Mouse (Mus musculus): ENCODE measurements at regions not wholly inside any gene's neighbourhood (a gene's known extent, or its start where the extent isn't known, plus 50 kb on each side); places are given as distances from the start of the nearest gene placed in this dataset.

- Histone ChIP-seq H3K27me3 (replicated peaks) (0 out of 2 replicates have a peak, but pooled peaks cover 11% of the 10 kb centered on the region), H3K4me2 (peak overlapping the region; percentile 77), H3K4me1 (replicated peaks) (no peaks in the 10 kb centered on the region), H3K9ac (peak overlapping the region; percentile 52; the same call in 1 of the 2 replicates), H3K4me3 (peak overlapping the region; percentile 50), H3K27ac (ENCODE audit: poor library complexity, severe bottlenecking) (no peak overlapping the region), H3K9me3 (replicated peaks) (no peaks in the 10 kb centered on the region), H3K36me3 (no peaks in the 10 kb centered on the region)
- 1% methylated on average over 13 of the region's 13 CpGs for WGBS
- no peak for ATAC-seq (ENCODE audit: insufficient number of reproducible peaks, low FRiP score)
Observed at GRCm38 (mm10) chr9:99800076-99800475, 75.9 kb downstream of the Sox14 start.

- Histone ChIP-seq H3K9ac (peak overlapping the region; percentile 52), H3K4me2 (peak overlapping the region; percentile 77), H3K36me3 (no peaks in the 10 kb centered on the region), H3K9me3 (replicated peaks) (no peaks in the 10 kb centered on the region), H3K27me3 (replicated peaks) (0 out of 2 replicates have a peak, but pooled peaks cover 11% of the 10 kb centered on the region), H3K4me1 (replicated peaks) (no peaks in the 10 kb centered on the region), H3K4me3 (peak overlapping the region; percentile 50), H3K27ac (ENCODE audit: poor library complexity, severe bottlenecking) (no peak overlapping the region)
- ATAC-seq (ENCODE audit: insufficient number of reproducible peaks, low FRiP score) = no peak
- 2% methylated on average over 16 of the region's 16 CpGs for WGBS
Observed at GRCm38 (mm10) chr9:99799387-99800021, 76.5 kb downstream of the Sox14 start.

- peaks cover 11% of the 10 kb centered on the region; the same call in 1 of the 2 replicates for H3K27me3 ChIP-seq (replicated peaks)
- H3K27ac ChIP-seq (ENCODE audit: poor library complexity, severe bottlenecking) = no peak overlapping the region
- H3K4me3 ChIP-seq = no peak overlapping the region
- no peaks in the 10 kb centered on the region for H3K36me3 ChIP-seq
- H3K9me3 ChIP-seq (replicated peaks) = no peaks in the 10 kb centered on the region
- no peak overlapping the region for H3K4me2 ChIP-seq
- no peak overlapping the region for H3K9ac ChIP-seq
- no peak for ATAC-seq (ENCODE audit: insufficient number of reproducible peaks, low FRiP score)
- no peaks in the 10 kb centered on the region for H3K4me1 ChIP-seq (replicated peaks)
- 68% methylated on average over 9 of the region's 9 CpGs for WGBS
Observed at GRCm38 (mm10) chr9:99797066-99797770, 78.8 kb downstream of the Sox14 start.

- ATAC-seq (ENCODE audit: insufficient number of reproducible peaks, low FRiP score) = no peak
- Histone ChIP-seq H3K4me3 (no peak overlapping the region), H3K9ac (no peak overlapping the region), H3K27me3 (replicated peaks) (peaks cover 10% of the 10 kb centered on the region; the same call in 1 of the 2 replicates), H3K27ac (ENCODE audit: poor library complexity, severe bottlenecking) (no peak overlapping the region), H3K4me1 (replicated peaks) (no peaks in the 10 kb centered on the region), H3K9me3 (replicated peaks) (no peaks in the 10 kb centered on the region), H3K4me2 (no peak overlapping the region), H3K36me3 (no peaks in the 10 kb centered on the region)
- WGBS = 84% methylated on average over 7 of the region's 7 CpGs
Observed at GRCm38 (mm10) chr9:99792700-99793099, 75.6 kb upstream of the Cldn18 start.

- no peak for ATAC-seq (ENCODE audit: insufficient number of reproducible peaks, low FRiP score)
- no peaks in the 10 kb centered on the region for H3K4me1 ChIP-seq (replicated peaks)
- no peaks in the 10 kb centered on the region for H3K36me3 ChIP-seq
- H3K27ac ChIP-seq (ENCODE audit: poor library complexity, severe bottlenecking) = no peak overlapping the region
- WGBS = 64% methylated on average over 7 of the region's 7 CpGs
- H3K9ac ChIP-seq = no peak overlapping the region
- no peak overlapping the region for H3K4me3 ChIP-seq
- H3K4me2 ChIP-seq = no peak overlapping the region
- no peaks in the 10 kb centered on the region for H3K9me3 ChIP-seq (replicated peaks)
- 0 out of 2 replicates have a peak, but pooled peaks cover 2% of the 10 kb centered on the region for H3K27me3 ChIP-seq (replicated peaks)
Observed at GRCm38 (mm10) chr9:99786864-99787263, 69.8 kb upstream of the Cldn18 start.

GRCm38 (mm10) chr9:99783156-99783555 is 66.1 kb upstream of the Cldn18 start:
- H3K4me1 ChIP-seq (replicated peaks) = no peaks in the 10 kb centered on the region
- no peak overlapping the region for H3K27ac ChIP-seq (ENCODE audit: poor library complexity, severe bottlenecking)
- H3K4me3 ChIP-seq = no peak overlapping the region
- no peaks in the 10 kb centered on the region for H3K36me3 ChIP-seq
- no peak for ATAC-seq (ENCODE audit: insufficient number of reproducible peaks, low FRiP score)
- no peak overlapping the region for H3K4me2 ChIP-seq
- H3K27me3 ChIP-seq (replicated peaks) = no peaks in the 10 kb centered on the region
- no peak overlapping the region for H3K9ac ChIP-seq
- WGBS = 73% methylated on average over 2 of the region's 2 CpGs
- H3K9me3 ChIP-seq (replicated peaks) = no peaks in the 10 kb centered on the region

- Histone ChIP-seq H3K4me1 (replicated peaks) (no peaks in the 10 kb centered on the region), H3K4me2 (no peak overlapping the region), H3K27ac (ENCODE audit: poor library complexity, severe bottlenecking) (no peak overlapping the region), H3K9me3 (replicated peaks) (no peaks in the 10 kb centered on the region), H3K36me3 (no peaks in the 10 kb centered on the region), H3K9ac (no peak overlapping the region), H3K4me3 (no peak overlapping the region), H3K27me3 (replicated peaks) (no peaks in the 10 kb centered on the region)
- no peak for ATAC-seq (ENCODE audit: insufficient number of reproducible peaks, low FRiP score)
- 64% methylated on average over 7 of the region's 7 CpGs for WGBS
Observed at GRCm38 (mm10) chr9:99782364-99783119, 65.5 kb upstream of the Cldn18 start.

- Histone ChIP-seq H3K4me1 (replicated peaks) (no peaks in the 10 kb centered on the region), H3K36me3 (no peaks in the 10 kb centered on the region), H3K9me3 (replicated peaks) (no peaks in the 10 kb centered on the region), H3K4me3 (no peak overlapping the region), H3K27me3 (replicated peaks) (no peaks in the 10 kb centered on the region), H3K4me2 (no peak overlapping the region), H3K27ac (ENCODE audit: poor library complexity, severe bottlenecking) (no peak overlapping the region), H3K9ac (no peak overlapping the region)
- 75% methylated on average over 4 of the region's 4 CpGs for WGBS
- no peak for ATAC-seq (ENCODE audit: insufficient number of reproducible peaks, low FRiP score)
Observed at GRCm38 (mm10) chr9:99778871-99779270, 61.8 kb upstream of the Cldn18 start.

GRCm38 (mm10) chr9:99770696-99771095 is 53.6 kb upstream of the Cldn18 start:
- H3K4me3 ChIP-seq = no peak overlapping the region
- H3K9ac ChIP-seq = no peak overlapping the region
- H3K4me2 ChIP-seq = no peak overlapping the region
- no peaks in the 10 kb centered on the region for H3K9me3 ChIP-seq (replicated peaks)
- H3K27ac ChIP-seq (ENCODE audit: poor library complexity, severe bottlenecking) = no peak overlapping the region
- 29% methylated on average over 10 of the region's 10 CpGs for WGBS
- no peaks in the 10 kb centered on the region for H3K27me3 ChIP-seq (replicated peaks)
- H3K36me3 ChIP-seq = no peaks in the 10 kb centered on the region
- H3K4me1 ChIP-seq (replicated peaks) = no peaks in the 10 kb centered on the region
- no peak for ATAC-seq (ENCODE audit: insufficient number of reproducible peaks, low FRiP score)

Measured in heart, embryonic 12.5 days (tissue).